Mouse (Mus musculus) MEL (cell line): ENCODE data around the gene Txnrd1.

Experiments used
- CHD1 ChIP-seq: IDR thresholded peaks from 2 replicates; pipeline ENCODE4 v1.6.1; 2012; ENCODE audit warnings: low read depth, mild to moderate bottlenecking, inconsistent platforms, low read length, improper control_type of control experiment
- CTCF ChIP-seq, 3 experiments: IDR thresholded peaks in 2 of 3; conservative IDR thresholded peaks in 1 of 3; 2 replicates each; pipeline ENCODE4 v1.5.1; 2011 to 2012; ENCODE audit warnings: low read length in 3 of 3, low read depth in 2 of 3, mild to moderate bottlenecking in 2 of 3, improper control_type of control experiment in 1 of 3, inconsistent platforms in 1 of 3, mixed read lengths in 1 of 3, moderate library complexity in 1 of 3; ENCODE audit not compliant: control insufficient read depth in 1 of 3, insufficient read depth in 1 of 3, poor library complexity in 1 of 3, severe bottlenecking in 1 of 3
- KAT2A ChIP-seq: conservative IDR thresholded peaks from 2 replicates; pipeline ENCODE4 v1.6.1; 2012; ENCODE audit warnings: low read depth, low read length, improper control_type of control experiment, inconsistent platforms
- MAFK ChIP-seq: IDR thresholded peaks from 2 replicates; pipeline ENCODE4 v1.6.1; 2011; ENCODE audit warnings: low read depth, mild to moderate bottlenecking, low read length, improper control_type of control experiment, borderline replicate concordance
- POLR2A ChIP-seq, 2 experiments: IDR thresholded peaks; 2 replicates each; pipeline ENCODE4 v1.6.1; 2011 to 2012; ENCODE audit warnings: low read length in 2 of 2, mild to moderate bottlenecking in 2 of 2, control low read depth in 1 of 2, improper control_type of control experiment in 1 of 2, low read depth in 1 of 2, moderate library complexity in 1 of 2; ENCODE audit not compliant: control insufficient read depth in 1 of 2, insufficient read depth in 1 of 2, poor library complexity in 1 of 2
- POLR2AphosphoS5 ChIP-seq: IDR thresholded peaks from 2 replicates; pipeline ENCODE4 v1.6.1; 2012; ENCODE audit warnings: low read depth, borderline replicate concordance, mild to moderate bottlenecking, inconsistent platforms, low read length, moderate library complexity, mixed read lengths
- ZKSCAN1 ChIP-seq: IDR thresholded peaks from 2 replicates; pipeline ENCODE4 v1.6.1; 2012; ENCODE audit warnings: low read depth, mild to moderate bottlenecking, inconsistent platforms, low read length, improper control_type of control experiment, moderate library complexity

GRCm38 (mm10) chr10:82935018-82935633 is 101.4 kb downstream of the Txnrd1 start:
- TF ChIP-seq MAFK (no peak), ZKSCAN1 (no peak), POLR2A (IDR thresholded peaks at IDR 0.05; ENCODE audit: control insufficient read depth in 1 of 2, insufficient read depth in 1 of 2, low read depth in 1 of 2, low read length in 2 of 2, poor library complexity in 1 of 2) (no peak), CTCF (IDR thresholded peaks at IDR 0.05 in 2 of 3, conservative IDR thresholded peaks at IDR 0.05 in 1 of 3; ENCODE audit: control insufficient read depth in 1 of 3, insufficient read depth in 1 of 3, low read depth in 2 of 3, low read length in 3 of 3, poor library complexity in 1 of 3, severe bottlenecking in 1 of 3) (no peak), POLR2AphosphoS5 (no peak), KAT2A (no peak), CHD1 (no peak)
